ENCODE assay signal across 7 mouse cellular contexts in genomic region chr12:21784403-21784802, GRCm38 (mm10).
DNase-seq lines count a peak whose midpoint lies in the region; ATAC-seq and TF ChIP-seq lines count a peak whose summit lies in the region.
"Not testable (repeated sequence)": the region's sequence is repeated elsewhere in the genome, so short reads cannot be mapped to it uniquely, and the experiment has no call there.

No protein-coding gene starts in this region.

- 0 out of 2 replicates have a peak overlapping the region, but pooled peaks have one; percentile 10 for H3K4me2 ChIP-seq in forebrain, postnatal 0 days (ENCODE audit: low read depth)
- peak overlapping the region; percentile 55 for H3K4me2 ChIP-seq in liver, embryonic 11.5 days
- peak overlapping the region; percentile 31 for H3K4me2 ChIP-seq in midbrain, embryonic 11.5 days

- not testable (repeated sequence) for H3K36me3 ChIP-seq in forebrain, postnatal 0 days (ENCODE audit: insufficient read depth); liver, embryonic 11.5 days (ENCODE audit: control insufficient read depth, insufficient read depth, low read length); midbrain, embryonic 11.5 days (ENCODE audit: control insufficient read depth, insufficient read depth, low read length)

- peak; percentile 2 for DNase-seq in forebrain, postnatal 0 days
- DNase-seq in heart, postnatal 25 days (ENCODE audit: low spot score) = peak; percentile 34
- DNase-seq in kidney, adult 9 months = peak; percentile 70
- peak; percentile 56 for DNase-seq in liver, embryonic 11.5 days (ENCODE audit: low spot score)
- DNase-seq in midbrain, embryonic 11.5 days (ENCODE audit: low spot score, missing footprints) = peak; percentile 87
- peak; percentile 2 for DNase-seq in right cerebral cortex, postnatal 4 days

- H3K9ac ChIP-seq in forebrain, postnatal 0 days; midbrain, embryonic 11.5 days (ENCODE audit: low read length): not testable (repeated sequence)
- peak overlapping the region; percentile 50 for H3K9ac ChIP-seq in liver, embryonic 11.5 days (ENCODE audit: low read depth, low read length)

- TF ChIP-seq CTCF in forebrain, postnatal 0 days (IDR thresholded peaks at IDR 0.05; ENCODE audit: low read depth) = not testable (repeated sequence)

- H3K4me3 ChIP-seq in brown adipose tissue, adult 24 weeks (ENCODE audit: insufficient read depth, low read depth, low read length) = peak overlapping the region; percentile 38; the same call in 1 of the 2 replicates
- H3K4me3 ChIP-seq in forebrain, postnatal 0 days (ENCODE audit: low read depth, low read length) = peak overlapping the region; percentile 7; the same call in 1 of the 2 replicates
- H3K4me3 ChIP-seq in liver, embryonic 11.5 days (ENCODE audit: low read depth, low read length) = peak overlapping the region; percentile 54
- H3K4me3 ChIP-seq in midbrain, embryonic 11.5 days (ENCODE audit: low read depth, low read length) = peak overlapping the region; percentile 24

- not testable (repeated sequence) for H3K4me1 ChIP-seq in brown adipose tissue, adult 24 weeks (ENCODE audit: control insufficient read depth, insufficient read depth, insufficient read length, low read length); forebrain, postnatal 0 days (ENCODE audit: insufficient read depth); liver, embryonic 11.5 days (replicated peaks; ENCODE audit: control insufficient read depth, insufficient read depth, low read length); midbrain, embryonic 11.5 days (ENCODE audit: control insufficient read depth, insufficient read depth, low read length)

- not testable (repeated sequence) for H3K27me3 ChIP-seq in forebrain, postnatal 0 days (ENCODE audit: insufficient read depth, low read length); liver, embryonic 11.5 days (replicated peaks; ENCODE audit: control insufficient read depth, insufficient read depth, low read length); midbrain, embryonic 11.5 days (ENCODE audit: control insufficient read depth, insufficient read depth, low read length)

- 5% methylated on average over 37 of the region's 39 CpGs for WGBS in forebrain, postnatal 0 days
- 2% methylated on average over 35 of the region's 39 CpGs for WGBS in liver, embryonic 11.5 days
- 3% methylated on average over 22 of the region's 39 CpGs for WGBS in midbrain, embryonic 11.5 days

- intact Hi-C loops in heart, postnatal 25 days (cut with DNase I) = not testable (repeated sequence)

- not testable (repeated sequence) for H3K9me3 ChIP-seq in forebrain, postnatal 0 days (ENCODE audit: low read length); liver, embryonic 11.5 days (ENCODE audit: control insufficient read depth, low read length); midbrain, embryonic 11.5 days (ENCODE audit: control insufficient read depth, low read length)

- H3K27ac ChIP-seq in brown adipose tissue, adult 24 weeks (replicated peaks; ENCODE audit: low read depth, low read length); forebrain, postnatal 0 days (ENCODE audit: low read depth, low read length); liver, embryonic 11.5 days (ENCODE audit: low read depth, low read length); midbrain, embryonic 11.5 days (ENCODE audit: low read depth, low read length): not testable (repeated sequence)

- ATAC-seq in forebrain, postnatal 0 days = peak; percentile 38
- peak; percentile 91 for ATAC-seq in liver, embryonic 11.5 days (replicated peaks; ENCODE audit: low FRiP score)
- peak; percentile 71; the same call in 1 of the 2 replicates for ATAC-seq in midbrain, embryonic 11.5 days (ENCODE audit: low FRiP score)

Comparison
In these comparisons a context has a peak if more than half of its experiments do, and no peak if none do; other contexts are left out.
1. ATAC-seq: peak in every context shown above with its lines; median percentile 91 in liver, embryonic 11.5 days; 71 in midbrain, embryonic 11.5 days; 38 in forebrain, postnatal 0 days.
2. DNase-seq: peak in every context shown above with its lines; median percentile 87 in midbrain, embryonic 11.5 days; 70 in kidney, adult 9 months; 56 in liver, embryonic 11.5 days; 34 in heart, postnatal 25 days; 2 in forebrain, postnatal 0 days; 2 in right cerebral cortex, postnatal 4 days.